Mouse (Mus musculus) C2C12 (cell line): ENCODE data around the gene Map4.

Experiments used
- CEBPB ChIP-seq: IDR thresholded peaks from one replicate; pipeline ENCODE4 v1.6.1; 2011; ENCODE audit warnings: low read depth, mild to moderate bottlenecking, control low read depth, moderate library complexity
- CTCF ChIP-seq: IDR thresholded peaks from one replicate; pipeline ENCODE4 v1.5.1; 2011; ENCODE audit not compliant: control insufficient read depth, insufficient read depth, insufficient read length
- MAX ChIP-seq: IDR thresholded peaks from one replicate; pipeline ENCODE4 v1.6.1; 2011; ENCODE audit warnings: mild to moderate bottlenecking, control low read depth
- MYOD1 ChIP-seq: IDR thresholded peaks from one replicate; pipeline ENCODE4 v1.6.1; 2011; ENCODE audit warnings: low read depth; ENCODE audit not compliant: control insufficient read depth, insufficient read length
- MYOG ChIP-seq: IDR thresholded peaks from one replicate; pipeline ENCODE4 v1.6.1; 2011; ENCODE audit not compliant: control insufficient read depth, insufficient read length; ENCODE audit errors: extremely low read depth

- TF ChIP-seq CTCF (no peak), MAX (peak; percentile 70), MYOG (no peak), MYOD1 (no peak), CEBPB (no peak)
These were observed 200.4 kb downstream of the Map4 start for GRCm38 (mm10) chr9:110131525-110132197.
